Mouse (Mus musculus): ENCODE measurements around the gene Prkn.

- TF ChIP-seq GATA1 (IDR thresholded peaks at IDR 0.05; ENCODE audit: borderline replicate concordance, low read length) (no peak), FLI1 (IDR thresholded peaks at IDR 0.05; ENCODE audit: low read length) (no peak)
These were observed 571.2 kb downstream of the Prkn start for GRCm38 (mm10) chr17:11411414-11411813.
